In genomic region chr13:24001081-24001480, GRCm38 (mm10) we compare ENCODE assay signal across 23 mouse cellular contexts. TPM values are rescaled to one million over a fixed set of nuclear protein-coding genes. Genes with fewer than 3 reads are reported as not detected.
DNase-seq lines count a peak whose midpoint lies in the region; ATAC-seq and TF ChIP-seq lines count a peak whose summit lies in the region.
"Had no signal": no experiment of that assay in that cellular context is flagged by ENCODE, and none has a peak within 500 bp of the region (broad histone marks: within the 10 kb centered on the region; RNA-seq: fewer than 3 reads in every experiment).

No protein-coding gene starts in this region.

- H3K36me3 ChIP-seq in hindbrain, postnatal 0 days (ENCODE audit: insufficient read depth, low read length), result no peaks in the 10 kb centered on the region
- no peaks in the 10 kb centered on the region for H3K36me3 ChIP-seq in hindbrain, embryonic 13.5 days
- H3K36me3 ChIP-seq: embryonic facial prominence, embryonic 10.5 days; embryonic facial prominence, embryonic 12.5 days; forebrain, embryonic 15.5 days; G1E had no signal

- 91% methylated on average over 2 of the region's 2 CpGs for WGBS in hindbrain, postnatal 0 days
- WGBS in hindbrain, embryonic 13.5 days, result 92% methylated on average over 2 of the region's 2 CpGs

- H3K4me1 ChIP-seq in hindbrain, postnatal 0 days (ENCODE audit: insufficient read depth, low read length), result no peaks in the 10 kb centered on the region
- no peaks in the 10 kb centered on the region for H3K4me1 ChIP-seq in hindbrain, embryonic 13.5 days (replicated peaks)
- H3K4me1 ChIP-seq: embryonic facial prominence, embryonic 10.5 days; embryonic facial prominence, embryonic 12.5 days; forebrain, embryonic 13.5 days; forebrain, embryonic 15.5 days had no signal

- no peak overlapping the region for H3K4me3 ChIP-seq in hindbrain, postnatal 0 days (ENCODE audit: low read length)
- no peak overlapping the region for H3K4me3 ChIP-seq in hindbrain, embryonic 13.5 days
- H3K4me3 ChIP-seq: embryonic facial prominence, embryonic 10.5 days; embryonic facial prominence, embryonic 12.5 days; forebrain, embryonic 13.5 days; forebrain, embryonic 15.5 days had no signal

- no peak for ATAC-seq in hindbrain, postnatal 0 days
- no peak for ATAC-seq in hindbrain, embryonic 13.5 days (ENCODE audit: low FRiP score)
- ATAC-seq: activated CD4-positive, CD25-positive, alpha-beta regulatory T cell, adult 4 months; CD4-positive, CD25-positive, alpha-beta regulatory T cell, adult 4 months; forebrain, embryonic 13.5 days; forebrain, embryonic 15.5 days; forebrain, postnatal 0 days; Patski had no signal

- no peaks in the 10 kb centered on the region for H3K9me3 ChIP-seq in hindbrain, postnatal 0 days (ENCODE audit: low read length)
- H3K9me3 ChIP-seq in hindbrain, embryonic 13.5 days, result no peaks in the 10 kb centered on the region
- H3K9me3 ChIP-seq: embryonic facial prominence, embryonic 10.5 days; embryonic facial prominence, embryonic 12.5 days; forebrain, embryonic 13.5 days; forebrain, embryonic 15.5 days; G1E had no signal

- TF ChIP-seq CTCF in hindbrain, postnatal 0 days (IDR thresholded peaks at IDR 0.05; ENCODE audit: low read depth), result no peak

- peak; percentile 4 for DNase-seq in cerebellum, adult 9-11 months
- no peak for DNase-seq in cerebellum, adult 11 months
- DNase-seq in cerebellum, postnatal 14 days, result peak; percentile 43 to 58
- no peak for DNase-seq in cerebellum, postnatal 25 days
- peak; percentile 10 for DNase-seq in hindbrain, postnatal 0 days (ENCODE audit: low spot score)
- DNase-seq in left cerebral cortex, postnatal 4 days, result peak; percentile 22
- DNase-seq in left cerebral cortex, postnatal 10 days (ENCODE audit: extremely low spot score in 1 of 2, low spot score in 2 of 2), result no peak
- DNase-seq: adrenal gland, postnatal 10 days; adrenal gland, postnatal 25 days; B cell, adult 2 months; cerebellum, adult 11-12 months; cerebellum, adult 9-10 months; forebrain, postnatal 0 days had no signal

- H3K27ac ChIP-seq in hindbrain, postnatal 0 days, result no peak overlapping the region
- H3K27ac ChIP-seq in hindbrain, embryonic 13.5 days, result no peak overlapping the region
- H3K27ac ChIP-seq: embryonic facial prominence, embryonic 10.5 days; embryonic facial prominence, embryonic 12.5 days; forebrain, embryonic 13.5 days; forebrain, embryonic 15.5 days had no signal

- no peaks in the 10 kb centered on the region for H3K27me3 ChIP-seq in hindbrain, postnatal 0 days (ENCODE audit: insufficient read depth, low read length)
- H3K27me3 ChIP-seq in hindbrain, embryonic 13.5 days, result 0 out of 2 replicates have a peak, but pooled peaks cover 3% of the 10 kb centered on the region
- H3K27me3 ChIP-seq: CH12.LX; embryonic facial prominence, embryonic 12.5 days; forebrain, embryonic 13.5 days; forebrain, embryonic 15.5 days had no signal

- no peak overlapping the region for H3K4me2 ChIP-seq in hindbrain, postnatal 0 days (ENCODE audit: low read depth, low read length)
- no peak overlapping the region for H3K4me2 ChIP-seq in hindbrain, embryonic 13.5 days
- H3K4me2 ChIP-seq: embryonic facial prominence, embryonic 12.5 days; forebrain, embryonic 13.5 days; forebrain, embryonic 15.5 days had no signal

- no peak overlapping the region for H3K9ac ChIP-seq in hindbrain, postnatal 0 days (replicated peaks; ENCODE audit: low read length)
- H3K9ac ChIP-seq in hindbrain, embryonic 13.5 days, result no peak overlapping the region
- H3K9ac ChIP-seq: embryonic facial prominence, embryonic 12.5 days; forebrain, embryonic 13.5 days; forebrain, embryonic 15.5 days; forebrain, postnatal 0 days had no signal

- intact Hi-C loops in left cerebral cortex, postnatal 4 days (cut with DNase I), result loop anchor here (10.0 kb wide), 1 partner anchor 176 kb away; no protein-coding TSS in a partner anchor
- intact Hi-C loops in left cerebral cortex, postnatal 10 days (cut with DNase I), result no loop called here

RNA-seq across cellular contexts. Expression of gene Scgn, which starts 10.1 kb away (rescaled TPM):
- total RNA-seq in hindbrain, postnatal 0 days (2014; rRNA removed), result 0.42 TPM in 1 of 2 replicates, not detected in the other
- polyA plus RNA-seq in hindbrain, postnatal 0 days (2015; fragmentation: Nextera tagmentation; extraction: Ambion mirVana), result 1.1 and 1.2 TPM in 2 replicates
- 1.0 and 1.4 TPM in 2 replicates for polyA plus RNA-seq in hindbrain, embryonic 13.5 days (2015; fragmentation: Nextera tagmentation; extraction: Ambion mirVana)
- total RNA-seq in left cerebral cortex, postnatal 4 days (2021), result under 1 TPM; 0.26 to 0.58 TPM
- total RNA-seq in left cerebral cortex, postnatal 10 days (2021), result under 1 TPM; 0.64 to 0.83 TPM
- total RNA-seq: CH12.LX, G1E had no signal
- polyA plus RNA-seq: activated CD4-positive, CD25-positive, alpha-beta regulatory T cell, adult 4 months; CD4-positive, CD25-positive, alpha-beta regulatory T cell, adult 4 months; G1E had no signal

Comparison
In these comparisons a context has a peak if more than half of its experiments do, and no peak if none do; other contexts are left out.
1. DNase-seq: peak in cerebellum, adult 9-11 months (single experiment), cerebellum, postnatal 14 days (2 of 2), hindbrain, postnatal 0 days (single experiment) and left cerebral cortex, postnatal 4 days (single experiment); none in cerebellum, adult 11 months (single experiment), cerebellum, postnatal 25 days (0 of 2) and left cerebral cortex, postnatal 10 days (0 of 2).